In genomic region chr17:28131156-28131555, GRCm38 (mm10) we compare ENCODE assay signal across 1 mouse cellular context.
A peak's percentile ranks its signal among the peaks of the same experiment; 100 is the strongest.
TF ChIP-seq lines count a peak whose summit lies in the region.

No protein-coding gene starts in this region.

TF ChIP-seq in MEL, 35 proteins besides CTCF, POLR2A, EP300 and RAD21:
- TF ChIP-seq HCFC1 (IDR thresholded peaks at IDR 0.05; ENCODE audit: low read depth, low read length) (no peak), POLR2AphosphoS5 (IDR thresholded peaks at IDR 0.05; ENCODE audit: borderline replicate concordance, low read depth, low read length) (peak; percentile 43; the same call in 1 of the 2 replicates)
